Comparison of ENCODE assay signal across 7 mouse cellular contexts in the genomic region with DNA sequence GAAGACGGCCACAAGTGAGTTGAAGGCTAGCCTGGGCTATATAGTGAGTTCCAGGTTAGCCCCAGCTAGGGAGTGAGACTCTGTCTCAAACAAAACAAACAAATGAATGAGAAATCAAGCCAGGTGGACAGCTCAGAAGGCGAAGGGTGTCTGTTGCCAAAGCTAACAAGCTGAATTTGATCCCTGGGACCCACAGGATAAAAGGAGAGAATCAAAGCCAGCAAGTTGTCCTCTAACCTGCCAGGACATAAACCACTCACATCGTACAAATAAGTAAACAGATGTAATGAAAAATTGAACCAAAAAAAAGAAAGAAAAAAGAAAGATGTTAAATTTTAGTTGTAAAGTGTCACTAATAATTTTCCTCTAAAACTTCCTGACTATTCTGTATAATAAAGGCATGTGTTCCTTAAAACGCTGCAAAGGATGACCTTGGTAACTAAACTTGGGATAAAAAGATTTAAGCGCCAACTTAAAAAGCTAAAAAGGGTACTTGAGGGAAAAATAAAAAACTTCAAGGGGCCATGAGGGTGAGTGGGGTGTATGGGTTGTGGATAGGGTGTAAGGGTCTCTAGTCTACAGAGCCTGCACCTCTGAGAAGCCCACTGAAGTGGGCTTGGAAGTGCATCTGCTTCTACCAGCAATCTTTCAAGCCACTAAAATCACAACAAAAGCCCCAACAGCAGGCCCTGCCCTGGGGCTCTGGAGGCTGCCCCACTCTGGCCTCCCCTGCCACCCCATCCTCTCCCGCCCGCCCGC. TPM values are rescaled to one million over a fixed set of nuclear protein-coding genes. Genes with fewer than 3 reads are reported as not detected.
DNase-seq lines count a peak whose midpoint lies in the region; ATAC-seq and TF ChIP-seq lines count a peak whose summit lies in the region.

No protein-coding gene starts in this region.

- H3K9me3 ChIP-seq in liver, embryonic 12.5 days (replicated peaks): no peaks in the 10 kb centered on the region
- H3K9me3 ChIP-seq in forebrain, embryonic 11.5 days (ENCODE audit: control insufficient read depth, low read length): no peaks in the 10 kb centered on the region
- H3K9me3 ChIP-seq in hindbrain, embryonic 15.5 days: no peaks in the 10 kb centered on the region
- no peaks in the 10 kb centered on the region; the same call in 1 of the 2 replicates for H3K9me3 ChIP-seq in neural tube, embryonic 13.5 days

- H3K9ac ChIP-seq in liver, adult 2 months (ENCODE audit: low read depth, low read length): no peak overlapping the region
- no peak overlapping the region for H3K9ac ChIP-seq in liver, embryonic 12.5 days
- H3K9ac ChIP-seq in forebrain, embryonic 11.5 days (ENCODE audit: low read length): peak overlapping the region; percentile 28; the same call in 1 of the 2 replicates
- H3K9ac ChIP-seq in hindbrain, embryonic 15.5 days: no peak overlapping the region
- H3K9ac ChIP-seq in neural tube, embryonic 13.5 days: 0 out of 2 replicates have a peak overlapping the region, but pooled peaks have one; percentile 38

- no peak overlapping the region for H3K4me2 ChIP-seq in liver, embryonic 12.5 days
- H3K4me2 ChIP-seq in forebrain, embryonic 11.5 days (ENCODE audit: low read depth, low read length, severe bottlenecking): 0 out of 2 replicates have a peak overlapping the region, but pooled peaks have one; percentile 1
- 0 out of 2 replicates have a peak overlapping the region, but pooled peaks have one; percentile 21 for H3K4me2 ChIP-seq in hindbrain, embryonic 15.5 days
- peak overlapping the region; percentile 21 for H3K4me2 ChIP-seq in neural tube, embryonic 13.5 days

- no peaks in the 10 kb centered on the region for H3K27me3 ChIP-seq in liver, adult 2 months (ENCODE audit: control insufficient read depth, insufficient read depth, low read length)
- no peaks in the 10 kb centered on the region for H3K27me3 ChIP-seq in liver, embryonic 12.5 days (replicated peaks)
- H3K27me3 ChIP-seq in forebrain, embryonic 11.5 days (ENCODE audit: control insufficient read depth, insufficient read depth, low read length): no peaks in the 10 kb centered on the region
- H3K27me3 ChIP-seq in hindbrain, embryonic 15.5 days: 0 out of 2 replicates have a peak, but pooled peaks cover 6% of the 10 kb centered on the region
- H3K27me3 ChIP-seq in neural tube, embryonic 13.5 days: peaks cover 11% of the 10 kb centered on the region

- DNase-seq in liver, adult 2 months (ENCODE audit: extremely low read depth, low read depth, low spot score): peak; percentile 98
- DNase-seq in forebrain, embryonic 11.5 days (ENCODE audit: low spot score): no peak
- DNase-seq in urinary bladder, postnatal 25 days (ENCODE audit: low spot score): no peak
- DNase-seq in right cerebral cortex, postnatal 4 days: no peak

- peaks cover 12% of the 10 kb centered on the region for H3K4me1 ChIP-seq in liver, adult 2 months (ENCODE audit: control insufficient read depth, insufficient read depth, low read length)
- H3K4me1 ChIP-seq in liver, embryonic 12.5 days: peaks cover 4% of the 10 kb centered on the region; the same call in 1 of the 2 replicates
- peaks cover 9% of the 10 kb centered on the region; the same call in 1 of the 2 replicates for H3K4me1 ChIP-seq in forebrain, embryonic 11.5 days (replicated peaks; ENCODE audit: control insufficient read depth, insufficient read depth, low read length)
- H3K4me1 ChIP-seq in hindbrain, embryonic 15.5 days (replicated peaks): peaks cover 13% of the 10 kb centered on the region
- peaks cover 33% of the 10 kb centered on the region for H3K4me1 ChIP-seq in neural tube, embryonic 13.5 days (replicated peaks)

- H3K79me2 ChIP-seq in liver, adult 2 months (ENCODE audit: control insufficient read depth, insufficient read depth, low read length): no peaks in the 10 kb centered on the region

- no peak for ATAC-seq in liver, embryonic 12.5 days
- ATAC-seq in forebrain, embryonic 11.5 days (replicated peaks; ENCODE audit: low FRiP score): no peak; the same call in 1 of the 2 replicates
- no peak for ATAC-seq in hindbrain, embryonic 15.5 days (ENCODE audit: low FRiP score, low read depth)
- peak; percentile 69 for ATAC-seq in neural tube, embryonic 13.5 days (ENCODE audit: low read depth)

- H3K36me3 ChIP-seq in liver, adult 2 months (ENCODE audit: control insufficient read depth, insufficient read depth, low read length): no peaks in the 10 kb centered on the region
- H3K36me3 ChIP-seq in liver, embryonic 12.5 days: no peaks in the 10 kb centered on the region
- H3K36me3 ChIP-seq in forebrain, embryonic 11.5 days (ENCODE audit: control insufficient read depth, insufficient read depth, low read length): no peaks in the 10 kb centered on the region
- no peaks in the 10 kb centered on the region for H3K36me3 ChIP-seq in hindbrain, embryonic 15.5 days
- no peaks in the 10 kb centered on the region for H3K36me3 ChIP-seq in neural tube, embryonic 13.5 days

- TF ChIP-seq CTCF in liver, adult 2 months (IDR thresholded peaks at IDR 0.05; ENCODE audit: low read depth, low read length): no peak

- WGBS in liver, adult 2 months: 33% methylated on average over 8 of the region's 8 CpGs
- 74% methylated on average over 8 of the region's 8 CpGs for WGBS in liver, embryonic 12.5 days (ENCODE audit: insufficient replicate concordance)
- WGBS in forebrain, embryonic 11.5 days: 49% methylated on average over 8 of the region's 8 CpGs
- 48% methylated on average over 8 of the region's 8 CpGs for WGBS in hindbrain, embryonic 15.5 days
- WGBS in neural tube, embryonic 13.5 days: 42% methylated on average over 8 of the region's 8 CpGs

- peak overlapping the region; percentile 87 for H3K27ac ChIP-seq in liver, adult 2 months (replicated peaks; ENCODE audit: insufficient read depth, low read depth, low read length)
- H3K27ac ChIP-seq in liver, embryonic 12.5 days: no peak overlapping the region
- no peak overlapping the region for H3K27ac ChIP-seq in forebrain, embryonic 11.5 days (ENCODE audit: low read depth, low read length)
- H3K27ac ChIP-seq in hindbrain, embryonic 15.5 days (replicated peaks): peak overlapping the region; percentile 46
- H3K27ac ChIP-seq in neural tube, embryonic 13.5 days (replicated peaks): peak overlapping the region; percentile 82

- no peak for TF ChIP-seq POLR2A in liver, adult 2 months (IDR thresholded peaks at IDR 0.05; ENCODE audit: extremely low read depth, insufficient read depth, low read length)

- no peak overlapping the region for H3K4me3 ChIP-seq in liver, adult 2 months (ENCODE audit: insufficient read depth, low read depth, low read length)
- H3K4me3 ChIP-seq in liver, embryonic 12.5 days: no peak overlapping the region
- H3K4me3 ChIP-seq in forebrain, embryonic 11.5 days (ENCODE audit: low read depth, low read length): no peak overlapping the region
- no peak overlapping the region for H3K4me3 ChIP-seq in hindbrain, embryonic 15.5 days
- no peak overlapping the region for H3K4me3 ChIP-seq in neural tube, embryonic 13.5 days

RNA-seq across cellular contexts. Expression of a gene that starts 30.4 kb away (rescaled TPM):
- 59.7 and 72.8 TPM in 2 replicates for total RNA-seq in liver, adult 2 months (2014; rRNA removed)
- polyA plus RNA-seq in liver, adult 2 months (2012; rRNA removed): 33.4 and 37.3 TPM in 2 replicates
- 130 TPM in 2 replicates for polyA plus RNA-seq in liver, embryonic 12.5 days (2016; fragmentation: Nextera tagmentation; extraction: Ambion mirVana)
- 239 and 257 TPM in 2 replicates for polyA plus RNA-seq in forebrain, embryonic 11.5 days (2014; fragmentation: Nextera tagmentation; extraction: Ambion mirVana)
- polyA plus RNA-seq in hindbrain, embryonic 15.5 days (2015; fragmentation: Nextera tagmentation; extraction: Ambion mirVana): 314 and 317 TPM in 2 replicates
- polyA plus RNA-seq in neural tube, embryonic 13.5 days (2015; fragmentation: Nextera tagmentation; extraction: Ambion mirVana): 367 and 393 TPM in 2 replicates

RNA-seq across cellular contexts. Expression of a gene that starts 39.6 kb away (rescaled TPM):
- 10.9 and 17.0 TPM in 2 replicates for total RNA-seq in liver, adult 2 months (2014; rRNA removed)
- 3.9 and 5.7 TPM in 2 replicates for polyA plus RNA-seq in liver, adult 2 months (2012; rRNA removed)
- 0.62 and 0.83 TPM in 2 replicates for polyA plus RNA-seq in liver, embryonic 12.5 days (2016; fragmentation: Nextera tagmentation; extraction: Ambion mirVana)
- polyA plus RNA-seq in forebrain, embryonic 11.5 days (2014; fragmentation: Nextera tagmentation; extraction: Ambion mirVana): 2.4 and 6.0 TPM in 2 replicates
- 1.7 and 3.1 TPM in 2 replicates for polyA plus RNA-seq in hindbrain, embryonic 15.5 days (2015; fragmentation: Nextera tagmentation; extraction: Ambion mirVana)
- 3.3 and 4.6 TPM in 2 replicates for polyA plus RNA-seq in neural tube, embryonic 13.5 days (2015; fragmentation: Nextera tagmentation; extraction: Ambion mirVana)

Comparison
In these comparisons a context has a peak if more than half of its experiments do, and no peak if none do; other contexts are left out.
1. H3K27ac ChIP-seq: peak in liver, adult 2 months (single experiment), hindbrain, embryonic 15.5 days (single experiment) and neural tube, embryonic 13.5 days (single experiment); none in liver, embryonic 12.5 days (single experiment) and forebrain, embryonic 11.5 days (single experiment).
2. H3K9ac ChIP-seq: peak in forebrain, embryonic 11.5 days (single experiment) and neural tube, embryonic 13.5 days (single experiment); none in liver, adult 2 months (single experiment), liver, embryonic 12.5 days (single experiment) and hindbrain, embryonic 15.5 days (single experiment).